Mouse (Mus musculus) forebrain, embryonic 10.5 days (tissue): ENCODE data around the gene Grk5. TPM values are rescaled to one million over a fixed set of nuclear protein-coding genes. Genes with fewer than 3 reads are reported as not detected.

ENCODE experiments used
- DNase-seq: peaks from one replicate; pipeline ENCODE4 v3.0.0-alpha.2; 2017; ENCODE audit warnings: low spot score; ENCODE audit errors: extremely low spot score
- H3K27ac ChIP-seq: fragments of 300-500 bp; sonication (generic); 2 replicates; pipeline ENCODE4 v1.5.1; 2016; ENCODE audit warnings: mild to moderate bottlenecking
- H3K27me3 ChIP-seq: fragments of 300-500 bp; sonication (generic); 2 replicates; pipeline ENCODE4 v1.6.1; 2016; ENCODE audit warnings: mild to moderate bottlenecking; ENCODE audit not compliant: poor library complexity, severe bottlenecking
- H3K36me3 ChIP-seq: fragments of 300-500 bp; sonication (generic); replicated peaks from 2 replicates; pipeline ENCODE4 v1.6.1; 2016; ENCODE audit warnings: mild to moderate bottlenecking, moderate library complexity
- H3K4me1 ChIP-seq: fragments of 300-500 bp; sonication (generic); 2 replicates; pipeline ENCODE4 v1.6.1; 2016
- H3K4me3 ChIP-seq: fragments of 300-500 bp; sonication (generic); 2 replicates; pipeline ENCODE4 v1.5.1; 2016; ENCODE audit warnings: mild to moderate bottlenecking, moderate library complexity
- H3K9me3 ChIP-seq: fragments of 300-500 bp; sonication (generic); 2 replicates; pipeline ENCODE4 v1.6.1; 2016; ENCODE audit warnings: mild to moderate bottlenecking, moderate library complexity
- WGBS: fragments of 180-500 bp; shearing (Covaris S2); methylation state at CpG from one replicate; pipeline ENCODE4 v1.1.7; 2016; 5-methylcytosine and 5-hydroxymethylcytosine counted together
- polyA plus RNA-seq: library from polyadenylated mRNA; unstranded; fragments of >200 nt; fragmentation: Nextera tagmentation; extraction: Ambion mirVana; gene quantifications from 2 replicates; pipeline ENCODE4 v1.2.1, GENCODE M21; 2016

Grk5 gene
- polyA plus RNA-seq, 1 experiment from 2014 or later, result 2.0 TPM

GRCm38 (mm10) chr19:60999652-61000051 lies 110.1 kb downstream of the Grk5 start:
- Histone ChIP-seq H3K27me3 (no peaks in the 10 kb centered on the region), H3K4me3 (no peak overlapping the region), H3K9me3 (no peaks in the 10 kb centered on the region), H3K36me3 (no peaks in the 10 kb centered on the region), H3K4me1 (no peaks in the 10 kb centered on the region), H3K27ac (no peak overlapping the region)
- WGBS, result 73% methylated on average over 2 of the region's 2 CpGs
- no peak for DNase-seq

- H3K4me3 ChIP-seq, result no peak overlapping the region
- H3K9me3 ChIP-seq, result no peaks in the 10 kb centered on the region
- DNase-seq, result no peak
- H3K27ac ChIP-seq, result no peak overlapping the region
- no peaks in the 10 kb centered on the region for H3K27me3 ChIP-seq
- 96% methylated on average over 2 of the region's 2 CpGs for WGBS
- H3K4me1 ChIP-seq, result no peaks in the 10 kb centered on the region
- H3K36me3 ChIP-seq, result no peaks in the 10 kb centered on the region
Observed at GRCm38 (mm10) chr19:61000958-61001357, 111.4 kb downstream of the Grk5 start.

- Histone ChIP-seq H3K27ac (no peak overlapping the region), H3K4me1 (no peaks in the 10 kb centered on the region), H3K36me3 (no peaks in the 10 kb centered on the region), H3K4me3 (no peak overlapping the region), H3K27me3 (no peaks in the 10 kb centered on the region), H3K9me3 (no peaks in the 10 kb centered on the region)
- no peak for DNase-seq
- 94% methylated on average over 2 of the region's 2 CpGs for WGBS
Observed at GRCm38 (mm10) chr19:61009266-61009665, 119.7 kb downstream of the Grk5 start.

GRCm38 (mm10) chr19:61017477-61018266 lies 128.1 kb downstream of the Grk5 start:
- Histone ChIP-seq H3K9me3 (no peaks in the 10 kb centered on the region), H3K36me3 (no peaks in the 10 kb centered on the region), H3K4me3 (no peak overlapping the region), H3K4me1 (peaks cover 5% of the 10 kb centered on the region; the same call in 1 of the 2 replicates), H3K27me3 (no peaks in the 10 kb centered on the region), H3K27ac (no peak overlapping the region)
- 78% methylated on average over 1 of the region's 1 CpGs for WGBS
- DNase-seq, result no peak

- H3K4me3 ChIP-seq, result no peak overlapping the region
- no peaks in the 10 kb centered on the region for H3K9me3 ChIP-seq
- WGBS, result 78% methylated on average over 2 of the region's 2 CpGs
- no peak overlapping the region for H3K27ac ChIP-seq
- no peaks in the 10 kb centered on the region for H3K27me3 ChIP-seq
- DNase-seq, result no peak
- H3K36me3 ChIP-seq, result no peaks in the 10 kb centered on the region
- H3K4me1 ChIP-seq, result peaks cover 5% of the 10 kb centered on the region; the same call in 1 of the 2 replicates
Observed at GRCm38 (mm10) chr19:61021502-61021901, 132.0 kb downstream of the Grk5 start.

GRCm38 (mm10) chr19:61021939-61022566 lies 132.5 kb downstream of the Grk5 start:
- H3K9me3 ChIP-seq, result no peaks in the 10 kb centered on the region
- no peak overlapping the region for H3K27ac ChIP-seq
- H3K4me3 ChIP-seq, result no peak overlapping the region
- WGBS, result 88% methylated on average over 3 of the region's 3 CpGs
- H3K36me3 ChIP-seq, result no peaks in the 10 kb centered on the region
- DNase-seq, result no peak
- peaks cover 5% of the 10 kb centered on the region; the same call in 1 of the 2 replicates for H3K4me1 ChIP-seq
- no peaks in the 10 kb centered on the region for H3K27me3 ChIP-seq

GRCm38 (mm10) chr19:61031570-61031969 lies 142.0 kb downstream of the Grk5 start:
- Histone ChIP-seq H3K9me3 (no peaks in the 10 kb centered on the region), H3K36me3 (no peaks in the 10 kb centered on the region)
- 87% methylated on average over 2 of the region's 2 CpGs for WGBS

GRCm38 (mm10) chr19:61039151-61039550 lies 149.6 kb downstream of the Grk5 start:
- H3K4me3 ChIP-seq, result no peak overlapping the region
- H3K36me3 ChIP-seq, result no peaks in the 10 kb centered on the region
- no peaks in the 10 kb centered on the region for H3K9me3 ChIP-seq
- no peak overlapping the region for H3K27ac ChIP-seq
- no peaks in the 10 kb centered on the region for H3K4me1 ChIP-seq
- H3K27me3 ChIP-seq, result no peaks in the 10 kb centered on the region
- DNase-seq, result no peak

More at GRCm38 (mm10) chr19:61031570-61031969, 142.0 kb downstream of the Grk5 start:
- Histone ChIP-seq H3K4me3 (no peak overlapping the region), H3K27me3 (no peaks in the 10 kb centered on the region), H3K27ac (no peak overlapping the region), H3K4me1 (no peaks in the 10 kb centered on the region)
- DNase-seq, result no peak

- Histone ChIP-seq H3K27ac (no peak overlapping the region), H3K4me1 (no peaks in the 10 kb centered on the region), H3K27me3 (no peaks in the 10 kb centered on the region), H3K36me3 (no peaks in the 10 kb centered on the region), H3K4me3 (no peak overlapping the region), H3K9me3 (no peaks in the 10 kb centered on the region)
- DNase-seq, result no peak
- WGBS, result 89% methylated on average over 2 of the region's 2 CpGs
Observed at GRCm38 (mm10) chr19:61048646-61049045, 159.1 kb downstream of the Grk5 start.

- H3K9me3 ChIP-seq, result no peaks in the 10 kb centered on the region
- H3K4me3 ChIP-seq, result no peak overlapping the region
- 83% methylated on average over 1 of the region's 1 CpGs for WGBS
- H3K27me3 ChIP-seq, result no peaks in the 10 kb centered on the region
- H3K27ac ChIP-seq, result no peak overlapping the region
- no peak for DNase-seq
- no peaks in the 10 kb centered on the region for H3K36me3 ChIP-seq
- no peaks in the 10 kb centered on the region for H3K4me1 ChIP-seq
Observed at GRCm38 (mm10) chr19:61049413-61049812, 159.9 kb downstream of the Grk5 start.

GRCm38 (mm10) chr19:61051151-61051550 lies 161.6 kb downstream of the Grk5 start:
- Histone ChIP-seq H3K36me3 (no peaks in the 10 kb centered on the region), H3K27me3 (no peaks in the 10 kb centered on the region), H3K9me3 (no peaks in the 10 kb centered on the region), H3K4me1 (no peaks in the 10 kb centered on the region), H3K27ac (no peak overlapping the region), H3K4me3 (no peak overlapping the region)
- 96% methylated on average over 1 of the region's 1 CpGs for WGBS
- DNase-seq, result no peak

GRCm38 (mm10) chr19:61052008-61052407 lies 162.5 kb downstream of the Grk5 start:
- Histone ChIP-seq H3K9me3 (no peaks in the 10 kb centered on the region), H3K27ac (no peak overlapping the region)
- no peak for DNase-seq

GRCm38 (mm10) chr19:61052786-61053185 lies 163.2 kb downstream of the Grk5 start:
- no peak for DNase-seq
- H3K27ac ChIP-seq, result no peak overlapping the region

More at GRCm38 (mm10) chr19:61052008-61052407, 162.5 kb downstream of the Grk5 start:
- no peak overlapping the region for H3K4me3 ChIP-seq
- H3K4me1 ChIP-seq, result peaks cover 6% of the 10 kb centered on the region
- no peaks in the 10 kb centered on the region for H3K36me3 ChIP-seq
- H3K27me3 ChIP-seq, result no peaks in the 10 kb centered on the region

More at GRCm38 (mm10) chr19:61052786-61053185, 163.2 kb downstream of the Grk5 start:
- no peaks in the 10 kb centered on the region for H3K9me3 ChIP-seq
- H3K27me3 ChIP-seq, result no peaks in the 10 kb centered on the region
- H3K36me3 ChIP-seq, result no peaks in the 10 kb centered on the region
- peaks cover 13% of the 10 kb centered on the region for H3K4me1 ChIP-seq
- no peak overlapping the region for H3K4me3 ChIP-seq
